Mouse (Mus musculus): ENCODE measurements around the gene Dr1. TPM values are rescaled to one million over a fixed set of nuclear protein-coding genes. Genes with fewer than 3 reads are reported as not detected.
"Not testable (repeated sequence)": the region's sequence is repeated elsewhere in the genome, so short reads cannot be mapped to it uniquely, and the experiment has no call there.

The Dr1 gene
- polyA plus RNA-seq, 1 experiment from 2014 or later, result 27.7 TPM

DNA sequence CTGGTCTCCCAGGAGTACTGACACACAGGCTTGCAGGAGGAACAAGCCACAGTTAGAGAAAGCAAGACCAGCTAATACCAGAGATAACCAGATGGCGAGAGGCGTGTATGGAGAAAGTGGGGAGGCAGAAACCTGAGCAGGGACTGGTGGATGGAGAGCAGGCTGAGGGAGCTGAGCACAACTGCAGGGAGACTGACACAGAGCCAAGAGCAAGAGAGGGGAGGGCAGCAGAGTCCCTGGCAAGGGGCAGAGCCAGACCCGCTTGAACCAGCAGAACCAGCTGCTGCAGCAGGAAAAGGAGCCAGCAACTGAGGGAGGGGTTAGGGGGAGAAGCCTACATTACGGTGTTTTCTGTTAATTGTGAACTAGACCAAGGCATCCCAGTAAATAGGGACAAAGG is 6.0 kb upstream of the Dr1 start:
- H3K4me1 ChIP-seq (ENCODE audit: insufficient read depth, low read depth, low read length), result no peaks in the 10 kb centered on the region
- no peak for ATAC-seq
- H3K9me3 ChIP-seq (ENCODE audit: low read length), result no peaks in the 10 kb centered on the region
- H3K36me3 ChIP-seq (ENCODE audit: insufficient read depth, low read length), result no peaks in the 10 kb centered on the region
- 23% methylated on average over 4 of the region's 4 CpGs for WGBS
- H3K27me3 ChIP-seq (replicated peaks; ENCODE audit: insufficient read depth, low read length), result no peaks in the 10 kb centered on the region
- H3K4me2 ChIP-seq (replicated peaks; ENCODE audit: low read depth, low read length), result no peak overlapping the region
- H3K27ac ChIP-seq (ENCODE audit: low read length), result no peak overlapping the region
- no peak overlapping the region for H3K9ac ChIP-seq (replicated peaks; ENCODE audit: low read depth)
- TF ChIP-seq EP300 (IDR thresholded peaks at IDR 0.05), result no peak
- DNase-seq (ENCODE audit: low spot score), result no peak
- no peak overlapping the region for H3K4me3 ChIP-seq (ENCODE audit: low read depth, low read length)

DNA sequence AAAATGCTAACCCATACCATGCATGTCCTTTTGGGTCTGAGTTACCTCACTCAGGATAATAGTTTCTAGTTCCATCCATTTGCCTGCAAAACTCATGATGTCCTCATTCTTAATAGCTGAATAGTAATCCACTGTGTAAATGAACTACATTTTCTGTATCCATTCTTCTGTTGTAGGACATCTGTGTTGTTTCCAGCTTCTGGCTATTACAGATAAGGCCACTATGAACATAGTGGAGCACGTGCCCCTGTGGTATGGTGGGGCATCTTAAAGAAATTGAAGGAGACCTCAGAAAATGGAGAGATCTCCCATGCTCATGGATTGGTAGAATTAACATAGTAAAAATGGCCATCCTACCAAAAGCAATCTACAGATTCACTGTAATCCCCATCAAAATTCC is 4.9 kb upstream of the Dr1 start:
- WGBS, result 70% methylated on average over 1 of the region's 1 CpGs
- not testable (repeated sequence) for H3K36me3 ChIP-seq (ENCODE audit: insufficient read depth, low read length); H3K27ac ChIP-seq (ENCODE audit: low read length); ATAC-seq; H3K4me1 ChIP-seq (ENCODE audit: insufficient read depth, low read depth, low read length); H3K4me3 ChIP-seq (ENCODE audit: low read depth, low read length); H3K9ac ChIP-seq (replicated peaks; ENCODE audit: low read depth); H3K27me3 ChIP-seq (replicated peaks; ENCODE audit: insufficient read depth, low read length); H3K4me2 ChIP-seq (replicated peaks; ENCODE audit: low read depth, low read length); H3K9me3 ChIP-seq (ENCODE audit: low read length); DNase-seq (ENCODE audit: low spot score)

DNA sequence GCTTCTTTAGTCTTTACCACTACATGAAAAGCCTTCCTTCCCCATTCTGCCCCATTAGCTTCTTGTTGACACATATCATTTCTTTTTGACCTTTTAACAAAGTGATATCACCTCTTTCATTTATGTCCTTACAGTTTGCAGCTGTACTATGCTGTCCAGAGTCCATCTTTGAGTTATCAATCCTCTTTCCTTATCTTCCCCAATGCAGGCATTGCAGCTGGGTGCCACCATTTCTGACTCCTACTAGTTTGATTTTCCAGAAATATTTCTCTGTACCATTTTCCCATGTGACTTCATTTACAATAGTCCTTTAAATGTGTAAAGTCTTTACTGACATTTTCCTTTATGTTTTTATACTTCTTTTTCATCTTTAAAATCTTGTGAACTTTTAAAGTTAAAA is 1.7 kb upstream of the Dr1 start:
- no peak for DNase-seq (ENCODE audit: low spot score)
- no peak for ATAC-seq
- H3K4me1 ChIP-seq (ENCODE audit: insufficient read depth, low read depth, low read length), result no peaks in the 10 kb centered on the region
- no peaks in the 10 kb centered on the region for H3K27me3 ChIP-seq (replicated peaks; ENCODE audit: insufficient read depth, low read length)
- H3K9me3 ChIP-seq (ENCODE audit: low read length), result no peaks in the 10 kb centered on the region
- TF ChIP-seq EP300 (IDR thresholded peaks at IDR 0.05) (no peak), CTCF (IDR thresholded peaks at IDR 0.05) (no peak)
- no peak overlapping the region for H3K9ac ChIP-seq (replicated peaks; ENCODE audit: low read depth)
- no peak overlapping the region for H3K27ac ChIP-seq (ENCODE audit: low read length)
- H3K4me3 ChIP-seq (ENCODE audit: low read depth, low read length), result no peak overlapping the region
- H3K4me2 ChIP-seq (replicated peaks; ENCODE audit: low read depth, low read length), result no peak overlapping the region
- H3K36me3 ChIP-seq (ENCODE audit: insufficient read depth, low read length), result no peaks in the 10 kb centered on the region

DNA sequence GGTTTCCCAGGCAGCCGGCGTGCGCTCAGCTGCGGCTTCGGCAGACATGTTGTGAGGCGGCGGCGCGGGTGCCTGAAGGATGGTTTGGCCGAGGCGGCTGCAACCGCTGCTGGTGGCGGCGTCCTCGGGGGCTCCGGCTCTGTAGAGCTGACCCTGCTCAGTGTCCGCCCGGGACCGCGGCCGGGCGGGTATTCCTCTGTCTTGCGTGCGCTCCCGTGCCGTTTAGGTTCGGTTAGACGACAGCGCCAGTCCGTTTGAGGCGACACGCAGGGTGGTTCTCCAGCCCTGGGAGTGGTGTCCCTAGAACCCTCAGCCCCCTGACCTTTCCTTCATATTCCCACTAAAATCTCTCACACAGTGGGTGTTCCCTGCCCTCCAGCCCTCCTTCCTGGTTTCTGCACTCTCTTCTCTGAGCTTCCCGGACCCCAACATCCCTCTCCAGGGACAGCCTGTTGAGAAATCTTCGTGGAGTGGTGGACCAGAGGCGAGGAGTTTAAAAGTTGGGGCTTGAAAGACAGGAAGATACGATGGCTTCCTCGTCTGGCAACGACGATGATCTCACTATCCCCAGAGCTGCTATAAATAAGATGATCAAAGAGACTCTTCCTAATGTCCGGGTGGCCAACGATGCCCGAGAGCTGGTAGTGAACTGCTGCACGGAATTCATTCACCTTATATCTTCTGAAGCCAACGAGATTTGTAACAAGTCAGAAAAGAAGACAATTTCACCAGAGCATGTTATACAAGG is 540 bp downstream of the Dr1 start:
- TF ChIP-seq CTCF (IDR thresholded peaks at IDR 0.05) (no peak), EP300 (IDR thresholded peaks at IDR 0.05) (no peak)
- Histone ChIP-seq H3K4me3 (ENCODE audit: low read depth, low read length) (peak overlapping the region; percentile 90), H3K27ac (ENCODE audit: low read length) (peak overlapping the region; percentile 90), H3K9me3 (ENCODE audit: low read length) (no peaks in the 10 kb centered on the region), H3K4me2 (replicated peaks; ENCODE audit: low read depth, low read length) (peak overlapping the region; percentile 84), H3K4me1 (ENCODE audit: insufficient read depth, low read depth, low read length) (no peaks in the 10 kb centered on the region), H3K9ac (replicated peaks; ENCODE audit: low read depth) (peak overlapping the region; percentile 86), H3K36me3 (ENCODE audit: insufficient read depth, low read length) (no peaks in the 10 kb centered on the region), H3K27me3 (replicated peaks; ENCODE audit: insufficient read depth, low read length) (no peaks in the 10 kb centered on the region)
- 5% methylated on average over 27 of the region's 44 CpGs for WGBS
- DNase-seq (ENCODE audit: low spot score) (peak; percentile 32), ATAC-seq (peak; percentile 33)

DNA sequence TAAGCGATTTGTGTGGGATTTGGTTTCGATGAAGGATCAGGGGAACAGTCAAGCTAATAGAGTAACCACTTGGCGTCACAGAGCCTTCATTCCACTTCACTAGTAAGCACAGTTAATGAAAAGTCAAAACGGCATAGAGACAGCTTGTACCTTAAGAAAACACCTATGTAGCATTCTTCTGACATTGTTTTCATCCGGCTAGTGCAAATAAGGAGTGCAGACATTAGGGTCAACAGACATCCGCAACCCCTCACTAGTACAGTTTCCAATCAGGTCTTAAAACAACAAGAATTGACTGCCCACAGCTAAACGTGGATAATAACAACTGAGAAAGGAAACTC is 1.1 kb downstream of the Dr1 start:
- peak overlapping the region; percentile 90 for H3K27ac ChIP-seq (ENCODE audit: low read length)
- TF ChIP-seq EP300 (IDR thresholded peaks at IDR 0.05) (no peak), CTCF (IDR thresholded peaks at IDR 0.05) (no peak)
- peak overlapping the region; percentile 90 for H3K4me3 ChIP-seq (ENCODE audit: low read depth, low read length)
- H3K27me3 ChIP-seq (replicated peaks; ENCODE audit: insufficient read depth, low read length), result no peaks in the 10 kb centered on the region
- 5% methylated on average over 7 of the region's 7 CpGs for WGBS
- DNase-seq (ENCODE audit: low spot score) (no peak), ATAC-seq (no peak)
- peak overlapping the region; percentile 84 for H3K4me2 ChIP-seq (replicated peaks; ENCODE audit: low read depth, low read length)
- H3K9ac ChIP-seq (replicated peaks; ENCODE audit: low read depth), result peak overlapping the region; percentile 86
- no peaks in the 10 kb centered on the region for H3K36me3 ChIP-seq (ENCODE audit: insufficient read depth, low read length)
- H3K4me1 ChIP-seq (ENCODE audit: insufficient read depth, low read depth, low read length), result no peaks in the 10 kb centered on the region
- no peaks in the 10 kb centered on the region for H3K9me3 ChIP-seq (ENCODE audit: low read length)

DNA sequence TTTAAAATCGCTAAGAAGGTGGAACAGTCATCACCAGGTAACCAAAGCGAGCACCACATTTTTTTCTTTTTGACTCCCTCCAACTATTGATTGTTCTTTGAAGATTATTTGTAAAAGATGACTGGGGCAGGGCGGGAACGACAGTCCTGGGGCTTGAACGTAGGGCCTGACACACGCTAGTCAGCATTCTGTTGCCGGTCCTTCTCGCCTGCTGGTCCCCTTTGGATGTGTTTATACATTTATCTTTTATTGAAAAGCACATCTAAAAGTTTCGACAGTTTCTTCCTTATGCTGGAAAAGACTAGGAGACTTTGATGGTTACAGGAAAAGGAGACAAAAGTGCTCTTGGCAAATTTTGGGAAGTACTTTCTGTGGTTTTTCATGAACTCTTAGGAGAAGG is 1.7 kb downstream of the Dr1 start:
- peak overlapping the region; percentile 84 for H3K4me2 ChIP-seq (replicated peaks; ENCODE audit: low read depth, low read length)
- WGBS, result 19% methylated on average over 9 of the region's 9 CpGs
- DNase-seq (ENCODE audit: low spot score) (no peak), ATAC-seq (no peak)
- peak overlapping the region; percentile 90 for H3K4me3 ChIP-seq (ENCODE audit: low read depth, low read length)
- H3K27me3 ChIP-seq (replicated peaks; ENCODE audit: insufficient read depth, low read length), result no peaks in the 10 kb centered on the region
- H3K36me3 ChIP-seq (ENCODE audit: insufficient read depth, low read length), result no peaks in the 10 kb centered on the region
- TF ChIP-seq EP300 (IDR thresholded peaks at IDR 0.05) (no peak), CTCF (IDR thresholded peaks at IDR 0.05) (no peak)
- H3K9ac ChIP-seq (replicated peaks; ENCODE audit: low read depth), result peak overlapping the region; percentile 86; the same call in 1 of the 2 replicates
- no peak overlapping the region for H3K27ac ChIP-seq (ENCODE audit: low read length)
- no peaks in the 10 kb centered on the region for H3K9me3 ChIP-seq (ENCODE audit: low read length)
- H3K4me1 ChIP-seq (ENCODE audit: insufficient read depth, low read depth, low read length), result no peaks in the 10 kb centered on the region

DNA sequence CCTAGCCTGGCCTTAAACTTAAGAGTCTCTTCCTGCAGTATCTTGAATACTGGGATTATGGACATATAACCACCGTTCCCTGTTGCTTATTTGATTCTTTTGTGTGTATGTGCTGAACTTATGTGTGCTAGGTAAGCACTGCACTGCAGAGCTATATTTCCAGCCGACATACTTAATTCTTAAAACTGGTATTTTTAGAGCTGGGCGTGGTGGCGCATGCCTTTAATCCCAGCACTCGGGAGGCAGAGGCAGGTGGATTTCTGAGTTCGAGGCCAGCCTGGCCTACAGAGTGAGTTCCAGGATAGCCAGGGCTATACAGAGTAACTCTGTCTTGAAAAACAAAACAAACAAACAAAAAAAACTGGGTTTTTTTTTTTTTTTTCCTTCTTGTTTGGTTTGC is 2.6 kb downstream of the Dr1 start:
- not testable (repeated sequence) for H3K4me3 ChIP-seq (ENCODE audit: low read depth, low read length); H3K4me2 ChIP-seq (replicated peaks; ENCODE audit: low read depth, low read length); DNase-seq (ENCODE audit: low spot score); H3K4me1 ChIP-seq (ENCODE audit: insufficient read depth, low read depth, low read length); H3K9me3 ChIP-seq (ENCODE audit: low read length); H3K9ac ChIP-seq (replicated peaks; ENCODE audit: low read depth); ATAC-seq; H3K27ac ChIP-seq (ENCODE audit: low read length); H3K27me3 ChIP-seq (replicated peaks; ENCODE audit: insufficient read depth, low read length); H3K36me3 ChIP-seq (ENCODE audit: insufficient read depth, low read length)
- 84% methylated on average over 6 of the region's 6 CpGs for WGBS

All from lung, postnatal 0 days (tissue).